Mouse (Mus musculus): ENCODE measurements at regions not wholly inside any gene's neighbourhood (a gene's known extent, or its start where the extent isn't known, plus 50 kb on each side); places are given as distances from the start of the nearest gene placed in this dataset.

GRCm38 (mm10) chr10:117997796-117998195 is 143.8 kb upstream of the Mdm1 start:
- DNase-seq, result no peak

GRCm38 (mm10) chr10:118000591-118000990 is 141.0 kb upstream of the Mdm1 start:
- no peak for DNase-seq

- no peak for DNase-seq
These were observed 140.1 kb upstream of the Mdm1 start for GRCm38 (mm10) chr10:118001501-118001900.

GRCm38 (mm10) chr10:118001971-118002370 is 139.6 kb upstream of the Mdm1 start:
- DNase-seq, result no peak

- DNase-seq, result no peak
These were observed 139.1 kb upstream of the Mdm1 start for GRCm38 (mm10) chr10:118002559-118002958.

- DNase-seq, result no peak
These were observed 138.4 kb upstream of the Mdm1 start for GRCm38 (mm10) chr10:118003179-118003578.

GRCm38 (mm10) chr10:118003739-118004361 is 137.8 kb upstream of the Mdm1 start:
- no peak for DNase-seq

GRCm38 (mm10) chr10:118004362-118004958 is 137.2 kb upstream of the Mdm1 start:
- no peak for DNase-seq

- no peak for DNase-seq
These were observed 134.6 kb upstream of the Mdm1 start for GRCm38 (mm10) chr10:118006827-118007550.

- DNase-seq, result no peak
These were observed 133.8 kb upstream of the Mdm1 start for GRCm38 (mm10) chr10:118007846-118008245.

GRCm38 (mm10) chr10:118011687-118012567 is 129.7 kb upstream of the Mdm1 start:
- peak; percentile 25 to 26 for DNase-seq

- DNase-seq, result peak; percentile 81 to 83
These were observed 112.8 kb upstream of the Mdm1 start for GRCm38 (mm10) chr10:118028831-118029230.

- no peak for DNase-seq
These were observed 107.2 kb upstream of the Mdm1 start for GRCm38 (mm10) chr10:118034401-118034800.

- no peak for DNase-seq
These were observed 106.6 kb upstream of the Mdm1 start for GRCm38 (mm10) chr10:118035035-118035434.

GRCm38 (mm10) chr10:118038465-118038864 is 103.1 kb upstream of the Mdm1 start:
- no peak for DNase-seq

GRCm38 (mm10) chr10:118039056-118039455 is 102.6 kb upstream of the Mdm1 start:
- DNase-seq, result no peak

GRCm38 (mm10) chr10:118041068-118041467 is 100.5 kb upstream of the Mdm1 start:
- no peak for DNase-seq

- peak; percentile 27 to 39 for DNase-seq
These were observed 97.8 kb upstream of the Mdm1 start for GRCm38 (mm10) chr10:118043761-118044160.

GRCm38 (mm10) chr10:118044840-118045239 is 96.8 kb upstream of the Mdm1 start:
- DNase-seq, result no peak

GRCm38 (mm10) chr10:118045427-118045826 is 96.2 kb upstream of the Mdm1 start:
- no peak for DNase-seq

- DNase-seq, result no peak
These were observed 95.3 kb upstream of the Mdm1 start for GRCm38 (mm10) chr10:118046328-118046727.

- DNase-seq, result no peak
These were observed 94.8 kb upstream of the Mdm1 start for GRCm38 (mm10) chr10:118046831-118047230.
